Mouse (Mus musculus) cerebellum, adult (tissue): ENCODE data around the gene Parp3.

Source experiments
- ATAC-seq: cut with Nextera tagmentation; 2 replicates; pipeline ENCODE4 v1.9.2; 2017; ENCODE audit warnings: mild to moderate bottlenecking, moderate library complexity, mixed read lengths; ENCODE audit not compliant: insufficient number of reproducible peaks, low FRiP score, low TSS enrichment

Gene Parp3

DNA sequence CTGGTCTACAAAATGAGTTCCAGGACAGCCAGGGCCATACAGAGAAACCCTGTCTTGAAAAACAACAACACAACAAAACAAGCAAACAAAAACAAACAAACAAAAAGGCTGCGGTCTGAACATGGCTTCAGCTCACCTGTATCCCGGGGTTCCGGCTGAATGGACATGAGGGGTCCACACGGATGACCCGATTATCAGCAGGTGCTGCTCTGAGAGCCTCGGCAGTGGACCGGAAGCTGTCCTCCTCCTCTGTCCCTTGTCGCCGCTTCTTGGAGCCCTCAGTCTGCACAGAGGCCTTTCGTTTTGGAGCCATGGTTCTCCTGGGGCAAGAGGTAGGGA lies 1.1 kb downstream of the Parp3 start, which contains the start of gene Rrp9:
Rrp9 (plus strand) TSS at position 301 of the 339 bp plus-strand sequence.
- no peak for ATAC-seq

DNA sequence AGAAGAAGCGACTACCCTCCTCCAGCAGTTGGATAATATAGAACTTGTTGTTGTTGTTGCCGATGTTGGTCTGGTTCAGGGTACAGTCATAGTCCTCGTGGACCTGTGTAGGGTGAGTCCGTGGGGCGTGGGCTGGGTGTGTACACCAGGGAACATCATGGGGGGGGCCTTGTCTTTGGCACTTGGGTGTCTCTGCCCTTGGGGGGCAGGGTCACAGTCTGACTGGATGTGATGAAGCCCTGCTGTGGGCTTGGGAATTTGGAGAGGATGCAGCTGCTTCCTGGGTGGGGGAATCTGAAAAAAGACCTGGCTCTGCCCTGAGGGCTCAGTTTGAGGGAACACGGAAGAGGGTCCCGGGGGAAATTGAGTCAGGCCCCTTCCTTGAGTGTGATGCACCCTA lies 1.7 kb downstream of the Parp3 start:
- no peak for ATAC-seq

- no peak for ATAC-seq
These were observed 2.3 kb downstream of the Parp3 start for GRCm38 (mm10) chr9:106474456-106474855.

DNA sequence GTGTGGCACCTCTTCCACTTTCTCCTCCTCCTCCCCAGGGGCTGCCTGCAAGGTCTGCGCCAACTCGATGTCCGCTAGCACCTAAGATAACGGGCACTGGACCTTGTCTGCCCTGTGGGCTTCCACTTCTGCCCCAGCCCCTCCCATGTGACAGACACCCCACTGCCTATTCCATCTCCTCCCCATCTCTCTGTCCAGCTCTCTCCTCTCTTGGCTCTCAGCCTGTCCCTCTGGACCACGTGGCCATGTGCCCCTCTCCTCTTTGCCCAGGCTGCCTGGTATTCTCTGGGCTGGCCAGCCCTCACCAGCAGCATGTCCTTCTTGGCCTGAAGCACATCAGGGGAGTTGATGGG lies 3.0 kb downstream of the Parp3 start:
- ATAC-seq: no peak

- no peak for ATAC-seq
These were observed 3.5 kb downstream of the Parp3 start for GRCm38 (mm10) chr9:106473081-106473752.

DNA sequence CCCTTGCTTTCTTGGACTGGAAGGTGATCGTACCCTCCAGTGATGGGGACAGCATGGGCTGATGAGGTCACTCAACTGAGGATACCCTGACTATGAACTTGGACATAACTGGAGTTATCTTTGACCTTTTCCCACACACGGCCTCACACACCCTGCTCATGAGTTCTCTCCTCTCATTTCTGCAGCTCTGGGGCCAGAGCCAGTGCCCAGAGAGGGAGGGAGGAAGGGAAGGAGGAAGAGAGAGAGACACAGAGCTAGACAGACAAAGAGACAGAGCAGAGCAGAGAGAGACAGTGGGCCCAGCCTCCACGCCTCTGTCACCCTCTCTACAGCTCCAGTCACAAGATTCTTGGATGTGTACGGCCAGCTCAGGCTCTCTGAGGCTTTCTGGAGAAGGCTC lies 4.4 kb downstream of the Parp3 start:
- ATAC-seq: no peak

DNA sequence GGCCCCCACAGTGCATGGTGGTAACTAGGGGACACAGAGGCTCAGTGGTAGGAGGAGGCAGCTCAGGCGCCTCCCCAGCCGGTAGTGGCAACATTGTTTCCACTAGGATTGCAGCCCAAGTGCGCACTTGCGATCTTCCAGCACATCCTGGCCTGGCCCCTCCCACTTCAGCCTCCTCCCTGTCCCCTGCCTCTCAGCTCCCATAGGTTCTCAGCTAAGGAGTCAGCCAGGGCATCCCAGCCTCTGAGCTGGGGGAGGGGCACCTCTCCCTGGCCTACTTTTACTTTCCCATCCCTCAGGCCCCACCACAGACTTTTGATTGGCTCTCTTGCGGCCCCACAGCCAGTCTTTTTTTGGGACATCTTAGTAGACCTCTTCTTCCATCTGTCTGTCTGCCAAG lies 4.9 kb downstream of the Parp3 start:
- no peak for ATAC-seq

DNA sequence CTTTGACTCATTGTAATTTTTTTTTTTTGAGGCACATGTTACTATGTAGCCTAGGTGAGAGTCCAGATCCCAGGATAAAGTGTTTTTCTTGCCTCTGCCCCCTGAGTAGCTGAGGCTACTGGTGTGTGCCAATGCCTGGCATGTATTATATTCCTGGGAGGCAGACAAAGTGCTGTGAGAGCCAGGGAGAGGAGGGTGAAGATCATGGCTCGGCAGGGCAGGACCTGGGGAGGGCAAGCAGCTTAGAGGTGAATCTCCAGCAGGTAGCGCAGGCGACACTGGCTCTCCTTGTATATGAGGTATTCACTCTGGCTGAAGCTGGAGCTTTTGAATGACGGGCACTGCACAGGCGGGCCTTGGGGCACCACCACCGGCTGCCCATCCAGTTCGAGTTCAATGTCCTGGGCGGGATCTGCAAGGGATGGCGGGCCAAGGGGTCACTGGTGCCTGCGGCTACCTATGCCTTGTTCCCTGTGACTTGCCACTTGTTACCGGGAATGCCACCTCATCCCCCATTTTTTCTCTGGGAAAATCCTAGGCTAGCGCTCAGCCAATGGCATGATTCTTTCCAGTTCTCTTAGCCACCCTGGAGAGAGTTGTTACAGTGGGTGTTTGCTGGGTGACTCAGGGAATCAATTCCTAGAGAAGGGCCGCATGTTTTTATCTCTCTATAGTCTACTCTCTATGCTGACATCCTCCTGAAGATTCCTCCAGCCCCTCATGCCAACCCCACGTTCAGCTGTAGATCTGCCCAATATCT lies 5.6 kb downstream of the Parp3 start:
- no peak for ATAC-seq

GRCm38 (mm10) chr9:106469776-106470175 lies 7.0 kb downstream of the Parp3 start:
- ATAC-seq: no peak

DNA sequence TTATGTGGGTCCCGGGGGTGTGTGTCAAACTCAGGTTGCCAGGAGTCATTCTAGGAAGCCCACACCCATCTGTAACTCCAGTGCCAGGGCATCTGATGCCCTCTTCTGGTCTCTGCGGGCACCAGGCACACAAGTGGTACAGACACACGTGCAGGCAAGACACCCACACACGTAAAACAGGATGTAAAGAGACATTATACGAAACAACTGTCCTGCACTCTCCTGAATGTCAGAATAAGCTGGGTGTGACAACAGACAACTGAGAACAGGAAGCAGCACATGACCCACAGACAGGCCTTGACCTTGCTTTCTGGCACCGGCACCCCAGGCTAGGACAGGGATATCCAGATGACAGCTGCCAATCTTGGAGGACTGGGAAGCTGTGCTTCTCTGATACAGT lies 7.4 kb downstream of the Parp3 start:
- no peak for ATAC-seq

DNA sequence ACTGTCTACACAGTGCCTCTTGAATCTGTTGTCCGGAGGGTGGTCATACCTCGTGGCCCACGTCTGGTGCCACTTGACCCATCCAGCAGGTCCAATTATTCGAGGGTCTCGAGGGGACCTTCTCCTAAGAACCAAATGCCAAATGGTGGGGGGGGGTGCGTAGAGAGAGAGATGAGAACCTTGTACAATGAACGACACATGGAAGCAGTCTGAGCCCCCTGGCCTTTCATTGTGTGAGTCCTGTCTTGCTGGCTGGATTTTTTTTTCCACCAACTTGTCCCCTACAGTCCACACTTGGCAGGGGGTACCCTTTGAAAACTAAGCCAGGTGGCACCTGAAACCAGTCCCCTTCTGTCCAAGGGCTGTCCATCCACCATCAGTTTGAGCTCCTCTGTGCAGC lies 9.0 kb downstream of the Parp3 start:
- no peak for ATAC-seq

GRCm38 (mm10) chr9:106466721-106467120 lies 10.0 kb downstream of the Parp3 start:
- no peak for ATAC-seq

DNA sequence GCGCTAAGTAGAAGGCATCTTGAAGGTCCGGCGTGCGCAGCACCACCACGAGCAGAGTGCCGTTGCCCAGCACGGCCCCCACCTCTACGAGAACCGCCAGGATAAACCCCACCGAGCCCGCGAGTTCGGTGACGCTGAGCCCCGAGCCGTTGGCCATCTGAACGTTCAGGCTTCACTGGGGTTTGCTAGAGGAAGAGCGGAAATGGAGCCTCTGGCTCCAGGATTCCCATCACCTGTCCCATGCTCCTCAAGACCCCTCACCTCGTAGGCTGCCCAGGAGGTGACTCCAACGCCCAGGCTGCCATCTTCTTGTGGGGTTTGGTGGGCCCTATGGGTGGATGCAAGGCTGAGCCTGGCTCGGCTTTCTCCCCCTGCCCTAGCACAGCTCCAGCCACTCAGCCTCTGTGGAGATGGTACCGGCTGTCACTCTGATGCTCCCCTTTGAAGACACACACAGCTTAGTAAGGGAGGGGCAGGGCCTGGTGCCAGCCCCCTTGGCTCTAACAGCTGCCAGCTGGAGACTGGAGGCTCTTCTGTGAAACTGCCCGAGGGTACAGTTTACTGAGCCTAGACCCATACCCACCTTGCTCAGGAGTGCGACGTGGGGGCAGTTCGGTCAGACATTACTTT lies 11.1 kb downstream of the Parp3 start, which contains the start of gene Gpr62:
Gpr62 (minus strand) TSS at position 368 of the 630 bp plus-strand sequence.
- ATAC-seq: no peak

DNA sequence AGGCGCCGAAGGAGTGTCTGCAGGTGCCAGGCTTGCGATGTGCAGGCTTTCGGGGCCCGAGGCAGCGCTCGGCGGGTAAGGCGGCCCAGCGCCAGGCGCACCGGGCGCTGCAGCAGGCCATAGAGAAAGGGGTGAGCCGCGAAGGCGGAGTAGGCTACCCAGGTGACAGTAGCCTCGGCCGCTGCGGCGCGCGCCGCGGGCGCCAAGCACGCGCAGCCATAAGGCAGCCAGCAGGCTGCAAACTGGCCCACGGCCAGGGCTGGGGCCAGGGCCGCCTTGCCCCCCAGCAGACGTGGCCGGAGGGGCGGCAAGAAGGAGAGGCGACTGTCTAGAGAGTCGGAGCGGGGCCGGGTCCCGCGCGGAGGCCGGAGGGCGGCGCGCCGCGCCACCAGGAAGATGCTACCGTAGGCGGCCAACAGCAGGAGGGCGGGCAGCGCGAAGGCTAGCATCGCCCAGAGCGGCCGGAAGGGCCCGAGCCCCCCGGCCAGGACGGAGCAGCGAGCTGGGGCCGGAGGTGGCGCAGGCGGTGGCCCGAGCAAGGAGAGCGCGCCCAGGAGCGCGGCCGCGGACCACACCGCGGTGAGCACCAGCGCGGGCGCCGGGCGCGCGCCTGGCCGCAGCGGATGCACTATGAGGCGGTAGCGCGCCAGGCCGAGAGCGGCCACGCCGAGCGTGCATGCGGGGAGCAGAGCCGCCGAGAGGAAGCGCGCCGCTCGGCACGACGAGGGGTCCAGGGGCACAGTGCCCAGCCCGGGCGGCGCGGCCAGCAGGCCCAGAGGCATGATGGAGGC lies 11.8 kb downstream of the Parp3 start:
- ATAC-seq: peak; percentile 63

- ATAC-seq: peak; percentile 41; the same call in 1 of the 2 replicates
These were observed 13.4 kb downstream of the Parp3 start for GRCm38 (mm10) chr9:106463122-106464063.

- no peak for ATAC-seq
These were observed 14.3 kb downstream of the Parp3 start for GRCm38 (mm10) chr9:106462430-106462800.

DNA sequence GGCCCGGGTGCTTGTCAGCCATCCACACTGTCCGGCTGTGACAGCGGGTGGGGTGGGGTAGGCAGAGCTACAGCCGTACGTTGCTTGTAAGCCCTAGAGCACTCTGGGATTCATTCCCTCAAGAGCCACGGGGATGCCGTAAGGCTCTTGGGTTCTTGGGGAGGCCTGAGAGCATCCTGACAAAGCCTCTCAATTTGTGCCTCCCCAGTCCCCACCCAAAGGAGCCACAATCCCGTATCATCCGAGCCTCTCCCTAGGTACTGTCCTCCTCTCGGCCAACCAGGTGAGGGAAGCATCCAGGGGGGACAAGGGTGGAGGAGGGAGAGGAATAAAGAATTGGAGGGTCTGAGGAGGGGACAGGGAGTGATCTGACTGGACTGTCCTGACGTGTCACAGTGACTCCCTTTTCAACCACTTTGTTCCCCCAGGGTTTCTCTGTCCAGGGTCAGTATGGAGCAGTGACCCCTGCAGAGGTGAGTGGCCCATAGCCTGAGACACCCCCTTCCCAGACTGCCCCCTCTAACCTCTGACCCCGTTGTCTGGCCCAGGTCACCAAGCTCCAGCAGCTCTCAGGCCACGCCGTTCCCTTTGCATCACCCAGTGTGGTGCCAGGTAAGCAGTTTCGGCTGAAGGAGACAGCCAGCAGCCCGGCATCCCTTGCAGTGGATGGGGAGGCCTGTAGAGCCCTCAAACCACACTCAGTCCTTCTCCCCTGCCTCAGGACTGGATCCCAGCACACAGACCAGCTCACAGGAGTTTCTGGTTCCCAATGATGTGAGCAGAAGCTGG lies 14.9 kb downstream of the Parp3 start:
- no peak for ATAC-seq

- ATAC-seq: no peak
These were observed 15.7 kb downstream of the Parp3 start for GRCm38 (mm10) chr9:106461026-106461415.
